Mouse (Mus musculus) CD4-positive naive resting alpha-beta T cell, adult 76 days (primary cell): ENCODE data around the gene Atpaf2. TPM values are rescaled to one million over a fixed set of nuclear protein-coding genes. Genes with fewer than 3 reads are reported as not detected.

Experiments
- total RNA-seq: library from RNA; stranded (reverse); gene quantifications from one replicate; pipeline ENCODE4 v1.2.4, GENCODE M21; 2023

Gene Atpaf2
- 33.5 TPM for total RNA-seq

DNA sequence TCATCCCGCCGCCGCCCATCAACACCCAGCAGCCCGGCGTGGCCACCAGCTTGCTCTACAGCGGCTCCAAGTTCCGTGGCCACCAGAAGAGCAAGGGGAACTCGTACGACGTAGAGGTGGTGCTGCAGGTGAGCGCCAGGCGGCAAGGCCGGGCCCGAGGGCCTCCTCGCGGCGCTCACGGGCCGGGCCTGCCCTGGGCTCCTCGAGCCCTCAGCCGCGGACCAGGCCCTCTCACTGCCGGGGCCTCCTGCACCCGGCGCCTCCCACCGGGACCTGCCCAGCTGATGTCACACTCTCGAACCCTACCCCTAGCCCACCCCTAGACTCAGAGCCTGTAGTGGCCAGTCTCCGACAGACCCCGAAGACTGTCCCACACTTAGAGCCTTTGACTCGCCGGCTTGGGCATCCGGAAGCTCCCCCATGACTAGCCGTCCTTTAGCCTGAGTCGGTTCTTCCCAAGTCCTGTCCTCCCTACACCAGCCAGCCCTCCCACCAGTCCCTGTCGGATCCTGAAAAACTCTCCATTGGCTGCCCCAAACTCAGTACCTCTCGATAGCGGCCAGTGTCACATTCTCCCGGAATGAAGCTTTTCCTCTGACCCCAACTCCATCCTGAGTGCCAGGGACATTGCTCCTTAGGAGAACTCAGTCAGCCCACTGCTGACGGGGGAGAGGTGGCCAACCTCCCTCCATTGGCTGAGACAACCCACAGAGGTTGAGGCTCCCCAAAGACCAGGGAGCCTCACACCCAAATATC, at the start of gene Atpaf2:
TSS of gene Atpaf2 (minus strand) at position 741 of the 756 bp plus-strand sequence.

DNA sequence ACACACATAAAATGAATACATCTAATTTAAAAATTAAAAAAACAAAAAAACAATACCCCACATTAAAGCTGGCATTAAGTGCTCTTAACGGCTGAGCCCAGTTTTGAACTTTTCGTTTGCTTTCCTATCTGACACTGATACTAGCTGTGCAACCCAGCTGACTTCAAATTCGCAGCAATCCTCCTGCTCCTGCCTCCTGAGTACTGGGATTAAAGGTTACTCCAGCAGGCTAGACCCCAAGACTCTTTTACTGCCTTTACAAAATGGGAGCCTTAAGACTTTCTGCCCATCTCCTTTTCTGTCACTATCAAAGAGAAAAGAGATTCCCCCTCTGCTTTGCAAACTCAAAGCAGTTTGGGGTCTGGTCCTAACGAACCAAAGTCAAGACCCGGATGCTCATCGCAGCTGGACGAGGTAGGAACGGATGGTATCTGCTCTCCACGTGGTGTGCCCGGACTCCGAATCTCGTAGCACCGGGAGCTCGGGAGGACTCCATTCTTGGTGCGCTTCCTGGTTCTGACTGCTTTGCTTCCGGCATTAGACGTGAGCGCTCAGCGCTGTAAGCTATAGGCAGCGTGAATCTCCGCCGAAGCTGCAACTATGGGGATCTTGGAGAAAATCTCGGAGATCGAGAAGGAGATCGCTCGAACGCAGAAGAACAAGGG, 36.0 kb upstream of the Atpaf2 start, which contains the start of gene Drg2:
TSS of gene Drg2 (plus strand) at position 512 of the 665 bp plus-strand sequence.

DNA sequence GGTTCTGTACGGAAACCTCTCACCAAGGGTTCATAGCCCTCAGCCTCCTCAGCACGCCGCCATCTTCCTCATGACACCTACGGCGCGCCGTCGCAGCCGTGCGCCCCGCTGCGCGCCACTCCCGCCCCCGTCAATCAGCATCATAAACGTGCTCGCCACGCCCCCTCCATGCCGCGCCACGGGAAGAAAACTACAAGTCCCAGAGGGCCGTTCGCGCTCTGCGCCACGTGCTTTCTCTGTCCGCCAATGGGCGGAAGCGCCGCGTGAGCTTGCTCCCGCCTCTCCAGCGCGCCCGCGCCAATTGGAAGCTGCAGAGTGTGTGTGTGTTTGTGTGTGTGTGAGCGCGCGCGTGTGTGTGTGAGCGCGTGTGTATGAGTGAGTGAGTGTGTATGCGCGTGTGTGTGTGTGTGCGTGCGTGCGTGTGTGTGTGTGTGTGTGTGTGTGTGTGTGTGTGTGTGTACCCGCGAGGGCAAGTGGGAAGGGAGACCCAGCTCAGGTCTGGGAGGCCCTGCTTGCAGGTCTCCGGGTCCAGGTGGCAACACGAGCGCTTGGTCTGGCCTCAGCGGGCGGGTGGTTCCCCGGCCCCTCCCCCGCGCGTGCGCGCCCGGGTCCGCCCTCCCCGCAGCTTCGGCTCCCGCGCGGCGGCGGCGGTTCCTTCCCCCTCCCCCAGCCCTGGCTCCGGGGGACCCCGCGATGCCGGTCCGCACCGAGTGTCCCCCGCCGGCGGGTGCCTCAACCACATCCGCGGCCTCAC, 1.1 kb downstream of the Atpaf2 start, which contains the start of gene Gid4:
TSS of gene Gid4 (plus strand) at position 183 of the 754 bp plus-strand sequence.

DNA sequence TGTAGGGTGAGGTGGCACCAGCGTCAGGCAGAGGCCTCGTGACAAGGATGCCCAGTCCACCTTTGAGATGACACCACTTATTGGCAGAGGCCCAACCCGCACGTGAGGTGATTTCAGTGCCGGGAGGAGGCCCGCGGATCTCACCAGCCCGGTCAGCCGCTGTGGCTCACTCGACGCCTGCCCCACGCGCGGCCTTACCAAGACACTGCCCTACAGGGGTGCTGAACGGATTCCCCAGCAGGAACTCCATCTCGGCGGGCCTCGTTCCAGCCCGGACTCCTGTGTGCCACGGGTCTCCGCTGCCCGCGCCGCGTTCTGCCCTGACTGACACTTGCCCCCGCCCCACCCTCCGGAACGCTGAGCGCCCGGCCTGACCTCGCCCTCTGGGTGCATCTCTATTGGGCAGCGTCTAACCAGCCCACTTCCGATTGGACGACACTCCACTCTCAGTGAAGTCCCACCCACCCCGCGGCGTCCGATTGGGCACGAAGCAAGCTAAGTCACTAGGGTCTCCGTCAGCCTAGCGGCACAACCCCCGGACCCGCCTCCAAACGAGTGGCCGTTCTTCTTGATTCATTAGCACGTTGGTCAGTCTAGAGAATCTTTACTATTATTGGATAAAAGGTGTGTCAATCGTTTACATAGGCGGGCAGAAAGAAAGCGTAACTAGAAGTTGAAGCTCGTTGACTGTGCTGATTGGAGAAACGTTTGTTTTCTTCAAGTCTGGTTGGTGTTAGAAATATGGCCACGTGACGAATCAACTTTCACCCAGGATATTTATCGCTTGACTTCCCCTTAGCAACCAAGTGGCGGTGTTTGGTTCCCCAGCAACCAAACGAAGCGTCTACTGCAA, 65.5 kb downstream of the Atpaf2 start, which contains the start of the genes Tom1l2 and Drc3:
TSS of gene Tom1l2 (minus strand) at position 347 of the 853 bp plus-strand sequence.
TSS of gene Drc3 (plus strand) at position 771 of the 853 bp plus-strand sequence.

Other genes with a start within 250 kb of the Atpaf2 start
- 143 TPM for gene Srebf1, start 195.9 kb downstream of the Atpaf2 start, total RNA-seq
- 33.2 TPM for gene Tom1l2, start 65.6 kb downstream of the Atpaf2 start, total RNA-seq
- gene Drc3, start 65.1 kb downstream of the Atpaf2 start, total RNA-seq, result 0.47 TPM
- 21.1 TPM for gene Gid4, start 1.3 kb downstream of the Atpaf2 start, total RNA-seq
- 53.0 TPM for gene Drg2, start 36.1 kb upstream of the Atpaf2 start, total RNA-seq
- 0.35 TPM for gene Myo15, start 50.9 kb upstream of the Atpaf2 start, total RNA-seq
- gene Alkbh5, start 117.9 kb upstream of the Atpaf2 start, total RNA-seq, result 67.2 TPM